Mouse (Mus musculus): ENCODE measurements around the gene Tnfsf15.

GRCm38 (mm10) chr4:63752687-63753523 is 8.0 kb upstream of the Tnfsf15 start:
- TF ChIP-seq CTCF (IDR thresholded peaks at IDR 0.05; ENCODE audit: low read depth) (0 out of 2 replicates have a peak, but pooled peaks have one; percentile 22), EP300 (IDR thresholded peaks at IDR 0.05; ENCODE audit: low read depth) (no peak)
